Mouse (Mus musculus) megakaryocyte-erythroid progenitor cell, adult 5-6 weeks (primary cell): ENCODE results near the gene Teddm3. TPM values are rescaled to one million over a fixed set of nuclear protein-coding genes. Genes with fewer than 3 reads are reported as not detected.
"Not testable (repeated sequence)": the region's sequence is repeated elsewhere in the genome, so short reads cannot be mapped to it uniquely, and the experiment has no call there.

Source experiments
- ATAC-seq: replicated peaks from 2 replicates; pipeline ENCODE4 v1.8.0; 2016; ENCODE audit warnings: mild to moderate bottlenecking, inconsistent platforms; ENCODE audit not compliant: severe bottlenecking, poor library complexity, low FRiP score, low TSS enrichment
- total RNA-seq, 2 experiments: library from RNA; stranded (forward) in 1 of 2; stranded (reverse) in 1 of 2; fragments of 200-1000, 215-1000 nt in 1 of 2; fragments of >200 nt in 1 of 2; fragmentation: Nextera tagmentation in 1 of 2; gene quantifications; 2 replicates each; pipeline ENCODE4 v1.2.3; 2014 to 2017

Gene Teddm3
- total RNA-seq, 2 experiments from 2014 or later, result not detected

GRCm38 (mm10) chr16:21156261-21156660 lies 2.5 kb upstream of the Teddm3 start:
- ATAC-seq, result not testable (repeated sequence)

- ATAC-seq, result no peak
Observed at GRCm38 (mm10) chr16:21151564-21152361, 2.0 kb downstream of the Teddm3 start.

GRCm38 (mm10) chr16:21149896-21150295 lies 3.9 kb downstream of the Teddm3 start:
- no peak for ATAC-seq

GRCm38 (mm10) chr16:21148451-21148850 lies 5.3 kb downstream of the Teddm3 start:
- ATAC-seq, result not testable (repeated sequence)

- ATAC-seq, result no peak
Observed at GRCm38 (mm10) chr16:21136312-21137083, 17.3 kb downstream of the Teddm3 start.

- ATAC-seq, result not testable (repeated sequence)
Observed at GRCm38 (mm10) chr16:21127666-21128065, 26.1 kb downstream of the Teddm3 start.

- not testable (repeated sequence) for ATAC-seq
Observed at GRCm38 (mm10) chr16:21122776-21123175, 31.0 kb downstream of the Teddm3 start.

GRCm38 (mm10) chr16:21116078-21116477 lies 37.7 kb downstream of the Teddm3 start:
- ATAC-seq, result no peak

GRCm38 (mm10) chr16:21109473-21109872 lies 44.3 kb downstream of the Teddm3 start:
- ATAC-seq, result no peak

Other genes with a start within 250 kb of the Teddm3 start
- not detected in 2 replicates for gene Ephb3, start 50.8 kb upstream of the Teddm3 start, total RNA-seq (2014; fragmentation: Nextera tagmentation)
- gene Ephb3, start 50.8 kb upstream of the Teddm3 start, total RNA-seq (2017), result not detected in 2 replicates